Mouse (Mus musculus) thymus, adult 2 months (tissue): Measurements from ENCODE around the gene 2310033P09Rik. TPM values are rescaled to one million over a fixed set of nuclear protein-coding genes. Genes with fewer than 3 reads are reported as not detected.

ENCODE experiments used
- DNase-seq: peaks from one replicate; pipeline ENCODE4 v3.0.0; 2021
- H3K27ac ChIP-seq: fragments of 200-500 bp; 2 replicates; pipeline ENCODE4 v1.5.1; 2012; ENCODE audit warnings: low read length, control low read depth; ENCODE audit not compliant: control insufficient read depth, insufficient read depth
- H3K27me3 ChIP-seq: fragments of 200-500 bp; 2 replicates; pipeline ENCODE4 v1.6.1; 2012; ENCODE audit warnings: mild to moderate bottlenecking, low read length, moderate library complexity, mixed read lengths; ENCODE audit not compliant: control insufficient read depth, insufficient read depth
- H3K36me3 ChIP-seq: fragments of 200-500 bp; 2 replicates; pipeline ENCODE4 v1.6.1; 2012; ENCODE audit warnings: mild to moderate bottlenecking, low read length, moderate library complexity; ENCODE audit not compliant: control insufficient read depth, insufficient read depth
- H3K4me1 ChIP-seq: fragments of 200-500 bp; replicated peaks from 2 replicates; pipeline ENCODE4 v1.6.1; 2012; ENCODE audit warnings: low read length; ENCODE audit not compliant: control insufficient read depth, insufficient read depth
- H3K4me3 ChIP-seq: fragments of 200-500 bp; 2 replicates; pipeline ENCODE4 v1.5.1; 2012; ENCODE audit warnings: mild to moderate bottlenecking, low read length, control low read depth, moderate library complexity; ENCODE audit not compliant: control insufficient read depth, insufficient read depth
- CTCF ChIP-seq: fragments of 200-500 bp; IDR thresholded peaks from 2 replicates; pipeline ENCODE4 v1.5.1; 2012; ENCODE audit warnings: mild to moderate bottlenecking, control low read depth, low read length, moderate library complexity, borderline replicate concordance; ENCODE audit not compliant: control insufficient read depth, poor library complexity, insufficient read depth; ENCODE audit errors: extremely low read depth
- POLR2A ChIP-seq: fragments of 200-500 bp; IDR thresholded peaks from 2 replicates; pipeline ENCODE4 v1.6.1; 2012; ENCODE audit warnings: mild to moderate bottlenecking, low read length, control low read depth, moderate library complexity; ENCODE audit not compliant: control insufficient read depth, poor library complexity, insufficient read depth; ENCODE audit errors: extremely low read depth
- WGBS: fragments of 180-500 bp; shearing (Covaris S2); methylation state at CpG from one replicate; pipeline ENCODE4 v1.1.7; 2018; 5-methylcytosine and 5-hydroxymethylcytosine counted together
- polyA plus RNA-seq: library from polyadenylated mRNA; depleted of rRNA; stranded (reverse); fragments of >200 nt; gene quantifications from 2 replicates; pipeline ENCODE4 v1.2.3, GENCODE M21; 2012

The 2310033P09Rik gene
- polyA plus RNA-seq, 1 experiment = 30.5 TPM

DNA sequence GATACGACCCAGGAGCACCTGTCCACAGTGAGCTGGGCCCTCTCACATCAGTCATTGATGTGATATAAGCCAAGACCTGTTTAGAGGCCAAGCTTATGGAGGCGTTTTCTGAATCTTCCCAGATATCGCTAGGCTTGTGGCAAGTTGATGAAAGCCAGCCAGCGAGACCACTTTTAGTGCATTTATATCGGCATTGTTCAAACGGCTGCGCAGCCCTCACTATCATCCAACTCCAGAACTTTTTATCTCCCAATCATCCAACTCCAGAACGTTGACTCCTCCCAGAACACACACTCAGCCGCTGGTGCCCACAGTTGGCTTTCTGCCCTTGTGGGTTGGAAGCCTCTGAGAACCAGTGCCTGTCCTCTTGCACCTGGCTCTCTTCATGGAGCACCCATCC is 43.7 kb upstream of the 2310033P09Rik start:
- H3K4me1 ChIP-seq = peaks cover 11% of the 10 kb centered on the region
- no peaks in the 10 kb centered on the region for H3K36me3 ChIP-seq
- DNase-seq = no peak
- no peak overlapping the region for H3K4me3 ChIP-seq
- WGBS = 81% methylated on average over 9 of the region's 9 CpGs
- no peaks in the 10 kb centered on the region for H3K27me3 ChIP-seq
- no peak overlapping the region for H3K27ac ChIP-seq
- TF ChIP-seq CTCF (no peak), POLR2A (no peak)

DNA sequence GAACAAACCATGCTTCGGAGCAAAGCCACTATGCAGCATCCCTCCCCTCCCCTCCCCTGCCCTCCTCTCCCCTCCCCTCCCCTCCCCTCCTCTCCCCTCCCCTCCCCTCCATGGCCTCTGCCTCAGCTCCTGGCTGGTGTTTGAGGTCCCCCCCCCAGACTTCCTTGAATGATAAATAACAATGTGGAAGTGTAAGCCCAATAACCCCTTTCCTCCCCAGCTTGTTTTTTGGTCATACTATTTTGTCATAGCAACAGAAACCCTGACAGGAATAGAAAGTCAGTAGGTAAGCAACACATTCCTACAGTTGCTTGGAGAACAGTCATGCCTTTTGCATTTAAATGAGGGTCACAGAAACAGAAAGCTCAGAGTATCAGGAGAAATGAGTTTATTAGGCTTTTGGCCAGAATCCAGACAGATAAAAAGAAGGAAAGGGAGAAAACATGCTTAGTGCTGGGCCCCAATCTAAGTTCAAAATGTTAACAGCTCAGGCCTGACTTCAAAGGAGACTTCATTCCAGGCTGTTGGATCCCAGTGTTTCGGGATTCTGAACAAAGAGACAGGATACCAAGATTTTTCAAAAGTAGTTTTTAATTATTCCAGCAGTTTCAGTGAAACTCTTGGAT is 42.4 kb upstream of the 2310033P09Rik start:
- H3K27me3 ChIP-seq = no peaks in the 10 kb centered on the region
- DNase-seq = no peak
- peaks cover 11% of the 10 kb centered on the region for H3K4me1 ChIP-seq
- 85% methylated on average over 2 of the region's 2 CpGs for whole genome bisulfite sequencing
- TF ChIP-seq POLR2A (no peak), CTCF (no peak)
- no peak overlapping the region for H3K4me3 ChIP-seq
- H3K36me3 ChIP-seq = no peaks in the 10 kb centered on the region
- H3K27ac ChIP-seq = no peak overlapping the region

DNA sequence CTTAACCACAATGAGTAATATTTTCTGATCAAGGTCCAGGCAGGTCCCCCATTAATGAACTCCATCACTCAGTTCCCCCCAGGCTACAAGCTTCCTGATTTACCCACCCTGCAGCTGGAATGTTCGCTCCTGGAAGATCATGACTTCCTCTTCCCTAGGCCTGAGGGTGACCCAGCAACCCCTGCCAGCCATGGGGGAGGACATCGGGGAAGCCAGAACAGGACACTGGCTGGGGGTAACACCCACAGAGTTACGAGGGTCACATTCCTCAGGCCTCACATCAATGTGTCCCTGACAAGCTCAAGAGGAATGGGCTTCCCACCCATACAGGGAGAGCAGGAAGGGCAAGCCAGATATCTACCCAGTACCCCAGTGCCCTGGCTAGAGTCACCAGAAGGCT is 38.3 kb upstream of the 2310033P09Rik start:
- H3K36me3 ChIP-seq = no peaks in the 10 kb centered on the region
- DNase-seq = no peak
- no peaks in the 10 kb centered on the region for H3K4me1 ChIP-seq
- WGBS = 92% methylated on average over 3 of the region's 3 CpGs
- H3K27ac ChIP-seq = no peak overlapping the region
- no peak overlapping the region for H3K4me3 ChIP-seq
- no peaks in the 10 kb centered on the region; the same call in 1 of the 2 replicates for H3K27me3 ChIP-seq
- no peak for TF ChIP-seq CTCF
- no peak for TF ChIP-seq POLR2A

DNA sequence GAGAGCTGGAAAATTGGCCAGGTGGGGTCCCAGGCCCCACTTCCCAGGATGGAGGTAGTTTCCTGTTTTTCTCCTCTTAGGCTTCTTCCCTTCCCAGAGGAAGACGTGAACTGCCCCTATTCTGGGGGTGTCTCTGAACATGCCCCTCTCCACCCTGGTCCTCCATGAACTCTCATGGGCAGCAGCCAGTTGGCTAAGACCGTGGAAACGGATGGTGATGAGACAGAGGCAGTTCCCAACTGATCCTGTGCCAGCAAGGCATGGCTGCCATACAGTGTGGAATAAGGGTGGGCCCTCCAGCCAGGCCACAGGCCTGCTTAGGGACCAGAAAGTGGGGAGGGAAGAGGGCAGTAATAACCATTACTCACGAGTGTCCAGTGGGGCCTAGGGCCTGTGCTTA is 37.6 kb upstream of the 2310033P09Rik start:
- Histone ChIP-seq H3K27ac (no peak overlapping the region), H3K36me3 (no peaks in the 10 kb centered on the region), H3K27me3 (no peaks in the 10 kb centered on the region; the same call in 1 of the 2 replicates), H3K4me1 (no peaks in the 10 kb centered on the region), H3K4me3 (no peak overlapping the region)
- DNase-seq = no peak
- TF ChIP-seq CTCF = no peak
- TF ChIP-seq POLR2A = no peak
- WGBS = 86% methylated on average over 4 of the region's 4 CpGs

DNA sequence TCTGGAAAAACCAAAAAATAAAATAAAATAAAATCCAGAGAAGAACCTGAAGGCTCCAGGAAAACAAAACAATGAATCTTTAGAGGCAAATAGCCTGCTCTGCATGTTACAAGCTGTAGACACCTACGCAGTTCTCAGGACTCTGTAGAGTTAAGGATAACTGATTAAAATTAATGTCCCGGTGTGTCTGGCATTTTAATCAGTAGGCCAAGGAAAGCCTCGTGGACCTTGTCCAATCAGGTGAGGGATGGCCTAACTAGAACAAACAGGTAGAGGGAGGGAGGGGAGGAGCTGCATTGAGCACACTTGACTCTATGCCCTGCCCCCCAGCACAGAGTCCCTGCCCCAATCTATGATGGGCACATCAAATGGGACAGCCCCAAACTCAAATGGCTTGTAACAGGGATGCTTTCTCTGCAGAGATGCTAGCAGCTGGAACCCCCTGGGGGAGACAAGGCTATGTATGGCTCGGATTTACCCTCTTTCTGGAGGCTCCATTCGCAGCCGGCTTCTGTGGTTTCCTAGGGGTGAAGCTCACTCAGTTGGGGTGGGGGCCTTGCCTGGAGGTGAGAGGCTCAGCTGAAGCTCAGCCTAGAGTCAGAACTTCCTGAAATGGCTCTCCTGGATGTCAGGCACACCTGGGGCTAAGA is 33.8 kb upstream of the 2310033P09Rik start:
- Histone ChIP-seq H3K4me3 (no peak overlapping the region), H3K27me3 (peaks cover 7% of the 10 kb centered on the region; the same call in 1 of the 2 replicates), H3K27ac (no peak overlapping the region), H3K4me1 (no peaks in the 10 kb centered on the region), H3K36me3 (no peaks in the 10 kb centered on the region)
- no peak for TF ChIP-seq CTCF
- no peak for TF ChIP-seq POLR2A
- DNase-seq = no peak
- WGBS = 65% methylated on average over 6 of the region's 6 CpGs

DNA sequence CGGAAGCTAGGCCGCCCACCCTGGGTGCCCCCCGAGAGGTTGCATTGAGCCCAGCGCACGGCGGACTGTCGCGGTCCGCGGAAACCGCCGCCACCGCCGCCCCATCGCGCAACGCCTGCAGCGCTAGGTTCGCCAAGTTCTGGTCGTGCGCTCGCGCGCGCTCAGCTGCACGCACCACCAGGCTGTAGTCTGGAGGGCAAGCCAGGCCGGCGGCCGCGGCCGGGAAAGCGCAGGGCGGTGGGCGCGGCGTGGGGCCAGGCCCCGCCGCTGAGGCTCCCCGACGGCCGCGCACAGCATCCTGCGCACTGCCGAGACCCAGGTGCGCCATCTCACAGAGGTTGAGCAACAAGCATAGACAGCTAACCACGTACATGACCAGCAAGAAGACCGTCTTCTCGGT is 31.6 kb upstream of the 2310033P09Rik start:
- peaks cover 7% of the 10 kb centered on the region; the same call in 1 of the 2 replicates for H3K27me3 ChIP-seq
- DNase-seq = no peak
- no peak overlapping the region for H3K27ac ChIP-seq
- H3K4me1 ChIP-seq = no peaks in the 10 kb centered on the region
- no peak for TF ChIP-seq POLR2A
- no peak for TF ChIP-seq CTCF
- no peaks in the 10 kb centered on the region for H3K36me3 ChIP-seq
- H3K4me3 ChIP-seq = no peak overlapping the region
- 3% methylated on average over 47 of the region's 48 CpGs for WGBS

DNA sequence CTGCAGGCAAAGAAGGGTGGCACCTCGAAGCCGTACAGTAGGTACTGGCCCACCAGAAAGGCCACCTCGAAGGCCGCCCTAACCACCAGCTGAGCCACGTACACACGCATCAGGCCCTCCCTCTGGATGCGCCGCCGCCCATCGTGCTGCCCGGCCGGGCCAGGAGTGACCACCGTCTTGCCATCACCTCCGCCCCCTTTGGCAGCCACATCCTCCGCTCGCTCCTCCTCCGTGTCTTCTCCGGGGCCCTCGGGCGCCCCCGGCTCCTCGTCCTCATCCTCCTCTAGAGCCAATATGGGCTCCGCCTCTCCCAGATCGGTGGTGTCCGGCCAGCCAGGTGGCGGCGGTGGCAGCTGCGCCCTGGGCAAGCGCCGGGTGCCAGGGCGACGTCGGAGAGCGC is 31.2 kb upstream of the 2310033P09Rik start:
- no peaks in the 10 kb centered on the region for H3K36me3 ChIP-seq
- H3K27ac ChIP-seq = no peak overlapping the region
- peaks cover 7% of the 10 kb centered on the region; the same call in 1 of the 2 replicates for H3K27me3 ChIP-seq
- no peak for DNase-seq
- no peak overlapping the region for H3K4me3 ChIP-seq
- 23% methylated on average over 34 of the region's 34 CpGs for WGBS
- no peak for TF ChIP-seq POLR2A
- TF ChIP-seq CTCF = no peak
- no peaks in the 10 kb centered on the region for H3K4me1 ChIP-seq
